Mouse (Mus musculus): ENCODE measurements around the gene Arl15. TPM values are rescaled to one million over a fixed set of nuclear protein-coding genes. Genes with fewer than 3 reads are reported as not detected.

Gene Arl15
- polyA plus RNA-seq, 1 experiment from 2014 or later: 19.0 TPM

DNA sequence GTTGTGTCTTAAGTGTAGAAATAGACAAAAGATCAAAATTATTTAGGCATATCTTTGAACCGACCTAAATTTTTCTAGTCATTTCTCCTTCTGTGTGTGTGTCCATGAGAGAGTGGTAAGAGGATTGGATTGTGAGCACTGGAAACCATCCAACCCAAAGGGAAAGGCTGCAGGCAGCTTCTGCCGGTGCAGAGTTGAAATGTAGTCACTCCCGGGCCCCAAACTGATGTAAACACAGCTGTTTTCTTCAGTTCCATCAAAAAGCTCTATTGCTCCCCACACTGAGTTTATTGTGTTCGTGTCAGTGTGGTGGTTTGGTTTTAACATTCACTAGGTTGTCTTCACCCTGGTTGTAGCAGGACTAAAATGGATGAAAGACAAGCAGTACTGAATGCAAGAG, 153.2 kb downstream of the Arl15 start:
- H3K9ac ChIP-seq (ENCODE audit: low read depth, low read length): no peak overlapping the region
- no peak overlapping the region for H3K4me3 ChIP-seq (ENCODE audit: low read depth, low read length)
- 70% methylated on average over 4 of the region's 4 CpGs for WGBS
- H3K36me3 ChIP-seq (ENCODE audit: control insufficient read depth, insufficient read depth, low read length): no peaks in the 10 kb centered on the region
- H3K27me3 ChIP-seq (ENCODE audit: control insufficient read depth, insufficient read depth, low read length): no peaks in the 10 kb centered on the region
- no peak for ATAC-seq (ENCODE audit: low FRiP score)
- H3K4me2 ChIP-seq (replicated peaks; ENCODE audit: low read depth, low read length): no peak overlapping the region
- no peak for DNase-seq (ENCODE audit: low spot score)
- no peaks in the 10 kb centered on the region for H3K4me1 ChIP-seq (replicated peaks; ENCODE audit: control insufficient read depth, insufficient read depth, low read length)
- H3K9me3 ChIP-seq (ENCODE audit: control insufficient read depth, low read length): no peaks in the 10 kb centered on the region
- no peak overlapping the region for H3K27ac ChIP-seq (ENCODE audit: low read depth, low read length)

DNA sequence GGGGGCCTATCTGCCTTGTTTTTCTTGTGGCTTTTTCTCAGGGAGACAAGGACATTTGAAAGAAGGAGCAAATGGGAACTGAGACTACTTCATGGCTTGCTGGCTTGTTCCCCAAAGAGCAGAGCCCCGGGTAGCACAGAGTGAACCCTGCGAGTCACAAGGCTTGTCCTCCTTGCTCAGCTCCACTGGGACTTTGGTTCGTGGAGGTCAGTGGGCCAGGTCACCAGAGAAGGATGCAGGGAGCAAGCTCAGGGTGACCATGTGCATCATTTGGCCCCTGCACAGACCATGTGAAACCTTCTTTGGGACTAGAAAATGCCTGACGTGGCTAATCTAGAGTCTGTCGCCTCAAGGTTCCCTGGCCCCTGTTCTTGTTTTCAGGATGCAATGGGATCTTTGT, 155.4 kb downstream of the Arl15 start:
- Histone ChIP-seq H3K27me3 (ENCODE audit: control insufficient read depth, insufficient read depth, low read length) (no peaks in the 10 kb centered on the region), H3K4me3 (ENCODE audit: low read depth, low read length) (no peak overlapping the region), H3K27ac (ENCODE audit: low read depth, low read length) (no peak overlapping the region), H3K9ac (ENCODE audit: low read depth, low read length) (no peak overlapping the region), H3K4me1 (replicated peaks; ENCODE audit: control insufficient read depth, insufficient read depth, low read length) (no peaks in the 10 kb centered on the region), H3K9me3 (ENCODE audit: control insufficient read depth, low read length) (no peaks in the 10 kb centered on the region), H3K36me3 (ENCODE audit: control insufficient read depth, insufficient read depth, low read length) (no peaks in the 10 kb centered on the region), H3K4me2 (replicated peaks; ENCODE audit: low read depth, low read length) (no peak overlapping the region)
- WGBS: 55% methylated on average over 5 of the region's 5 CpGs
- ATAC-seq (ENCODE audit: low FRiP score) (no peak), DNase-seq (ENCODE audit: low spot score) (no peak)

DNA sequence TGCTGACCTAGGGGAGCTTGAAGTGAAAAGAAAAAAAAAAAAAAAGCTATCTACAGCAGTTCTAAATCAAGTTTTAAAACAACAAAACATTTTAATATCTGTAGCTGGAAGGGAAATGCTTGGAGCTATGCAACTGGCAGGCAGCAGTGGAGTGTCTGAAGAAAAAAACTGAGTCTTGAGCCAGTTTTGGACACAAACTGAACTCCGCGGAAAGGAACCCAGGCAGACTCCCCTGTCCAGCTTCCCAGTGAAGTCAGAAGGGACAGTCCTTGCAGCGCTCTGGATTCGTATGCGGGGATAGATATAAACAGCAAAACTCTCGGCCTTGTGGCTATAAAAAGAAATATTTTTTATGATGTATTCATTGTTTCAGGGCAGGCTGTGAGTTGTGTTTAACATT, 155.8 kb downstream of the Arl15 start:
- Histone ChIP-seq H3K27me3 (ENCODE audit: control insufficient read depth, insufficient read depth, low read length) (no peaks in the 10 kb centered on the region), H3K9ac (ENCODE audit: low read depth, low read length) (no peak overlapping the region), H3K9me3 (ENCODE audit: control insufficient read depth, low read length) (no peaks in the 10 kb centered on the region), H3K36me3 (ENCODE audit: control insufficient read depth, insufficient read depth, low read length) (no peaks in the 10 kb centered on the region), H3K4me2 (replicated peaks; ENCODE audit: low read depth, low read length) (no peak overlapping the region), H3K27ac (ENCODE audit: low read depth, low read length) (no peak overlapping the region), H3K4me3 (ENCODE audit: low read depth, low read length) (no peak overlapping the region), H3K4me1 (replicated peaks; ENCODE audit: control insufficient read depth, insufficient read depth, low read length) (no peaks in the 10 kb centered on the region)
- ATAC-seq (ENCODE audit: low FRiP score) (no peak), DNase-seq (ENCODE audit: low spot score) (no peak)
- 92% methylated on average over 6 of the region's 6 CpGs for WGBS

DNA sequence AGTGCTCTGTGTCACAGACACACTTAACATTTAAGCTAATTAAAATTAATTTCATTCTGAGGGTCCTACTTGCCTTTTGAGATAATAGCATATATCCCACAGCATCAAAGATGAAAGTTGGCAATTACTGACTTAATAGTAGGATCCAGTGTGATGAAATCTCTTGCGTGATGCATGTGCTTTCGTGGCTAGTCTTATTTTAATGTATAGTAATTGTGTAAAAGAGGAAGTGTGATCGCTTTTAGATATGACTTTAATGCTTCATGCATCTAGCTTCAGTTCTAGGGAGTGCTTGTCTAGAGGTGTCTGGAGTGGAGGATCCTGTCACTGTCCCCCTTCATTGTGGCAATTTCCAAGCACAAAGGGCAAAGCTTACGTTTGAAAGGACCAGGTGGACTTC, 163.1 kb downstream of the Arl15 start:
- no peak for ATAC-seq (ENCODE audit: low FRiP score)
- H3K27me3 ChIP-seq (ENCODE audit: control insufficient read depth, insufficient read depth, low read length): no peaks in the 10 kb centered on the region
- H3K36me3 ChIP-seq (ENCODE audit: control insufficient read depth, insufficient read depth, low read length): no peaks in the 10 kb centered on the region
- H3K9me3 ChIP-seq (ENCODE audit: control insufficient read depth, low read length): no peaks in the 10 kb centered on the region
- H3K4me2 ChIP-seq (replicated peaks; ENCODE audit: low read depth, low read length): no peak overlapping the region
- 85% methylated on average over 4 of the region's 4 CpGs for WGBS
- no peaks in the 10 kb centered on the region for H3K4me1 ChIP-seq (replicated peaks; ENCODE audit: control insufficient read depth, insufficient read depth, low read length)
- H3K27ac ChIP-seq (ENCODE audit: low read depth, low read length): no peak overlapping the region
- DNase-seq (ENCODE audit: low spot score): no peak
- no peak overlapping the region for H3K9ac ChIP-seq (ENCODE audit: low read depth, low read length)
- no peak overlapping the region for H3K4me3 ChIP-seq (ENCODE audit: low read depth, low read length)

DNA sequence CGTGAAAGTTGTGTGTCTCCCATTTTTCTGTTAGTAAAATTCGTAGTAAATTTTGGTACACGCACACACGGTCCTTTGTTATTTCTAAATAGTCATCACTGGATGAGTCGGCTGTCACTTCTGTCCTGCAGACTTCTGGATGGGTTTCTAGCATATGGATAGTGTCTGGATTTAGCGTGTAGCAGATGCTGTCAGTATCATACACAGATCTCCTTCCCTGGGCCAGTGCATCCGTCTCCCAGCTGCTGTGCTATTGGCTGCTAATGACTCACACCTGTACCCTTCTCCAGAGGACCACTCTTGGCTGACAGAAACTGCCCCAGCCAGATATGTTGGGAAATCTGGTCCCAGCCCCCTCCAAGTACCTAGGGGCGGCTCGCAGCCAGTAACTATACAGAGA, 170.6 kb downstream of the Arl15 start:
- Histone ChIP-seq H3K27ac (ENCODE audit: low read depth, low read length) (no peak overlapping the region), H3K4me1 (replicated peaks; ENCODE audit: control insufficient read depth, insufficient read depth, low read length) (no peaks in the 10 kb centered on the region), H3K9me3 (ENCODE audit: control insufficient read depth, low read length) (no peaks in the 10 kb centered on the region), H3K36me3 (ENCODE audit: control insufficient read depth, insufficient read depth, low read length) (no peaks in the 10 kb centered on the region), H3K4me2 (replicated peaks; ENCODE audit: low read depth, low read length) (no peak overlapping the region), H3K4me3 (ENCODE audit: low read depth, low read length) (no peak overlapping the region), H3K9ac (ENCODE audit: low read depth, low read length) (no peak overlapping the region), H3K27me3 (ENCODE audit: control insufficient read depth, insufficient read depth, low read length) (no peaks in the 10 kb centered on the region)
- WGBS: 87% methylated on average over 9 of the region's 9 CpGs
- DNase-seq (ENCODE audit: low spot score): no peak
- ATAC-seq (ENCODE audit: low FRiP score): no peak

DNA sequence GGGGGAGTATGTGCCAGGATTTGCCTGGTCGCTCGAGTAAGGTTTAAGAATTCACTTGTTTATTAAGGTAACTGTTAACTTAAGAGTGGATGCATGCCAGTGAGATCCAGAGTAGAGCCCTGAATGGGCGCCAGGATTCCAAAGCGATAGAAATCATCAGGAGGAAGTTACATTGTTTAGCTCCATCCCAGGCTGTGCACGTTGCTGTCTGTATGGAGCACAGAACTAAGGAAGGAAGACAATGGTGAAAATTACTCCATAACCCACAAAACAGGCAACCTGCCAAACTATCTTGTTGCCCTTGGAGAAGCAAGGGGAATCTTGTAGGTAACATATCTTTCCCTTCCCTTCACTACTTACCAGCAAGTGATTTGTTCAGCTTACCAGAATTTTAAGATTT, 176.4 kb downstream of the Arl15 start:
- WGBS: 68% methylated on average over 5 of the region's 5 CpGs
- Histone ChIP-seq H3K36me3 (ENCODE audit: control insufficient read depth, insufficient read depth, low read length) (no peaks in the 10 kb centered on the region), H3K4me1 (replicated peaks; ENCODE audit: control insufficient read depth, insufficient read depth, low read length) (no peaks in the 10 kb centered on the region), H3K4me2 (replicated peaks; ENCODE audit: low read depth, low read length) (no peak overlapping the region), H3K9me3 (ENCODE audit: control insufficient read depth, low read length) (no peaks in the 10 kb centered on the region), H3K9ac (ENCODE audit: low read depth, low read length) (no peak overlapping the region), H3K27me3 (ENCODE audit: control insufficient read depth, insufficient read depth, low read length) (no peaks in the 10 kb centered on the region), H3K27ac (ENCODE audit: low read depth, low read length) (no peak overlapping the region), H3K4me3 (ENCODE audit: low read depth, low read length) (no peak overlapping the region)
- DNase-seq (ENCODE audit: low spot score) (no peak), ATAC-seq (ENCODE audit: low FRiP score) (no peak)

DNA sequence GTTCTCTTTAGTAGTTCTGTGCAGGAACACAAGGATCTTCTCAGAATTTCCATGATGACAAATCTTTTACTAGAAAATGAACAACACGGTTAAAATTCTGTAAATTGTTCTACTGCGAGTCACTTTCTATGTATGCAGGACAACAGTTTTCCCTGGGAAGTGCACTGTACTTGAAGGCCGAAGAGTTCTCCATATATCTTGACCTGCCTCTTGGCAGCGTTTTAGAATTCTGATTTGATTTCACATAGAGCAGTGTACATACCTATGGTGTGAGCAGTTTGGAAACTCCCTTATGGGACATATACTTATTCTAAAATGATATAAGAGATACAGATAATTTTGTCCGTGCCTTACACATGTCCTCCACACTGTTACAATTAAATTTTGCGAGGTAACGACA, 178.1 kb downstream of the Arl15 start:
- H3K36me3 ChIP-seq (ENCODE audit: control insufficient read depth, insufficient read depth, low read length): no peaks in the 10 kb centered on the region
- no peak overlapping the region for H3K9ac ChIP-seq (ENCODE audit: low read depth, low read length)
- no peak overlapping the region for H3K4me3 ChIP-seq (ENCODE audit: low read depth, low read length)
- H3K9me3 ChIP-seq (ENCODE audit: control insufficient read depth, low read length): no peaks in the 10 kb centered on the region
- no peak overlapping the region for H3K4me2 ChIP-seq (replicated peaks; ENCODE audit: low read depth, low read length)
- no peak for DNase-seq (ENCODE audit: low spot score)
- no peak for ATAC-seq (ENCODE audit: low FRiP score)
- no peaks in the 10 kb centered on the region for H3K4me1 ChIP-seq (replicated peaks; ENCODE audit: control insufficient read depth, insufficient read depth, low read length)
- H3K27me3 ChIP-seq (ENCODE audit: control insufficient read depth, insufficient read depth, low read length): no peaks in the 10 kb centered on the region
- 91% methylated on average over 7 of the region's 7 CpGs for WGBS
- no peak overlapping the region for H3K27ac ChIP-seq (ENCODE audit: low read depth, low read length)

DNA sequence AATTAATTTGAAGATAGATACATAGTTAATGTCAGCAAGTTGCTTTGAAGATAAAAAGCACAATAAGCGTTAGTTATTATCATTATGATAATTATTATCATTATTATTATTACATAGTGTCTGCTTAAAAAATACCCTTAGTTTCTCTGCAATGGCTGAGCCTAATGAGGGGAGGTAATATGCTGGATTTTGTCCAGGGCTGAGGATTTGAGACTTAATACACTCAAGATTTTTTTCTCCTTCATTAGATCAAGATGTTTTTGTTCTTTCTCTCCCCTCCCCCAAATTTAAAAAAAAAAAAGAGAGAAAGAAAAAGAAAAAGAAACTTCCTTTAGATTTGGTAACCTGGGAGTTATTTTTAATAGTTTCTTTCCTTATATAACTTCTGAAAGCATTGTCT, 180.6 kb downstream of the Arl15 start:
- no peak for ATAC-seq (ENCODE audit: low FRiP score)
- H3K9ac ChIP-seq (ENCODE audit: low read depth, low read length): no peak overlapping the region
- H3K4me2 ChIP-seq (replicated peaks; ENCODE audit: low read depth, low read length): no peak overlapping the region
- 82% methylated on average over 1 of the region's 1 CpGs for WGBS
- DNase-seq (ENCODE audit: low spot score): no peak
- H3K27ac ChIP-seq (ENCODE audit: low read depth, low read length): no peak overlapping the region
- no peak overlapping the region for H3K4me3 ChIP-seq (ENCODE audit: low read depth, low read length)
- H3K36me3 ChIP-seq (ENCODE audit: control insufficient read depth, insufficient read depth, low read length): no peaks in the 10 kb centered on the region
- H3K27me3 ChIP-seq (ENCODE audit: control insufficient read depth, insufficient read depth, low read length): no peaks in the 10 kb centered on the region
- H3K4me1 ChIP-seq (replicated peaks; ENCODE audit: control insufficient read depth, insufficient read depth, low read length): no peaks in the 10 kb centered on the region
- H3K9me3 ChIP-seq (ENCODE audit: control insufficient read depth, low read length): no peaks in the 10 kb centered on the region

DNA sequence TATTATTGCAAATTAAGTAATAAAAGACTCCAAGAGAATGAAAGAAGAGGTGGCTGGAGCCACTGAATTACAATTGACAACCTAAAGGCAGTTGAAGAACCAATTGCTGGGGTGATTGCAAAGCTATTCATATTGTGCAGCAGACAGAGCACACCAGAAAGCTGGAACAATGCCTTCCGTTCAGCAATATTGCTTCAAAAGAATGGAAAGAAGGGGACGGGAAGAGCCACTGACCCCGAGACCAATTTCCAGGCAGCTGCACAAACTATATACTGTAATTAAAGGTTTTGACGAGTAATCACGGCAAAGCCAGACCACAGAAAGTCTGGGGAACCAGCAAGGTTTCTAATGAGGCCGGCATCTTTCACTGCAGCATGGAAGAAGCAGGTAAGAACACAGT, 181.4 kb downstream of the Arl15 start:
- ATAC-seq (ENCODE audit: low FRiP score): peak; percentile 56; the same call in 1 of the 2 replicates
- Histone ChIP-seq H3K4me2 (replicated peaks; ENCODE audit: low read depth, low read length) (no peak overlapping the region), H3K27ac (ENCODE audit: low read depth, low read length) (no peak overlapping the region), H3K9me3 (ENCODE audit: control insufficient read depth, low read length) (no peaks in the 10 kb centered on the region), H3K4me1 (replicated peaks; ENCODE audit: control insufficient read depth, insufficient read depth, low read length) (peaks cover 1% of the 10 kb centered on the region; the same call in 1 of the 2 replicates), H3K4me3 (ENCODE audit: low read depth, low read length) (no peak overlapping the region), H3K9ac (ENCODE audit: low read depth, low read length) (no peak overlapping the region), H3K36me3 (ENCODE audit: control insufficient read depth, insufficient read depth, low read length) (no peaks in the 10 kb centered on the region), H3K27me3 (ENCODE audit: control insufficient read depth, insufficient read depth, low read length) (no peaks in the 10 kb centered on the region)
- 14% methylated on average over 6 of the region's 6 CpGs for WGBS
- peak; percentile 44 for DNase-seq (ENCODE audit: low spot score)

Measured in hindbrain, embryonic 11.5 days (tissue).